ENCODE assay signal across 12 mouse cellular contexts in the genomic region with DNA sequence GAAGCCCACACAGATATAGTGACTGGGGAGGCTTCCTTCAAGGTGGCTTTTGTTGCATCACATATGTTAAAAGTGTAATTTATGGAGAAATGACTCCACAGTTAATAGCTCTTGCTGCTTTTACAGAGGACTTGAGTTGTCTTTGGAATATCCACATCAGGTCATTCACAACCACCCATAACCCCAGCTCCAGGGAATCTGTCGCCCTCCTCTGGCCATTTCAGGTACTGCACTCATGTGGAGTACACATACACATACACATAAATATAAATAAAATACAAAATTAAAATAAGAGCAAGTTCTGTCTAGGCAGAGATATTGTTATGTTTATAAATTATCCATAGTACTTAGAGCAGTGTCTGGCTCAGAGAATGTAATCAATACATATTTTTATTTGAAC.
DNase-seq lines count a peak whose midpoint lies in the region; ATAC-seq and TF ChIP-seq lines count a peak whose summit lies in the region.
"Had no signal": no experiment of that assay in that cellular context is flagged by ENCODE, and none has a peak within 500 bp of the region (broad histone marks: within the 10 kb centered on the region; RNA-seq: fewer than 3 reads in every experiment).

No protein-coding gene starts in this region.

- no peaks in the 10 kb centered on the region for H3K9me3 ChIP-seq in hindbrain, embryonic 11.5 days (ENCODE audit: control insufficient read depth, low read length)
- no peaks in the 10 kb centered on the region for H3K9me3 ChIP-seq in hindbrain, embryonic 13.5 days
- H3K9me3 ChIP-seq in midbrain, postnatal 0 days (ENCODE audit: low read length), result no peaks in the 10 kb centered on the region
- H3K9me3 ChIP-seq in midbrain, embryonic 13.5 days, result no peaks in the 10 kb centered on the region
- H3K9me3 ChIP-seq in stomach, postnatal 0 days (ENCODE audit: control insufficient read depth, low read length), result 0 out of 2 replicates have a peak, but pooled peaks cover 2% of the 10 kb centered on the region
- H3K9me3 ChIP-seq: heart, embryonic 10.5 days; liver, embryonic 13.5 days had no signal

- H3K4me2 ChIP-seq in hindbrain, embryonic 11.5 days (replicated peaks; ENCODE audit: low read depth, low read length), result no peak overlapping the region
- no peak overlapping the region for H3K4me2 ChIP-seq in hindbrain, embryonic 13.5 days
- H3K4me2 ChIP-seq in midbrain, postnatal 0 days (ENCODE audit: low read depth, low read length, poor library complexity, severe bottlenecking), result no peak overlapping the region
- no peak overlapping the region for H3K4me2 ChIP-seq in midbrain, embryonic 13.5 days (replicated peaks)
- H3K4me2 ChIP-seq in stomach, postnatal 0 days (replicated peaks; ENCODE audit: low read depth), result no peak overlapping the region
- H3K4me2 ChIP-seq: liver, embryonic 13.5 days had no signal

- no peak overlapping the region for H3K27ac ChIP-seq in hindbrain, embryonic 11.5 days (ENCODE audit: low read depth, low read length)
- H3K27ac ChIP-seq in hindbrain, embryonic 13.5 days, result no peak overlapping the region
- H3K27ac ChIP-seq in midbrain, postnatal 0 days (ENCODE audit: low read depth, low read length), result no peak overlapping the region
- H3K27ac ChIP-seq in midbrain, embryonic 13.5 days, result no peak overlapping the region
- no peak overlapping the region for H3K27ac ChIP-seq in stomach, postnatal 0 days (replicated peaks)
- H3K27ac ChIP-seq: heart, embryonic 10.5 days; liver, embryonic 13.5 days had no signal

- no peak overlapping the region for H3K9ac ChIP-seq in hindbrain, embryonic 11.5 days (ENCODE audit: low read depth, low read length)
- H3K9ac ChIP-seq in hindbrain, embryonic 13.5 days, result no peak overlapping the region
- no peak overlapping the region for H3K9ac ChIP-seq in midbrain, postnatal 0 days (replicated peaks; ENCODE audit: low read length, poor library complexity, severe bottlenecking)
- H3K9ac ChIP-seq in midbrain, embryonic 13.5 days (replicated peaks), result no peak overlapping the region
- H3K9ac ChIP-seq in stomach, postnatal 0 days (ENCODE audit: low read length), result no peak overlapping the region
- H3K9ac ChIP-seq: liver, embryonic 13.5 days had no signal

- H3K27me3 ChIP-seq in hindbrain, embryonic 11.5 days (ENCODE audit: control insufficient read depth, insufficient read depth, low read length), result no peaks in the 10 kb centered on the region
- no peaks in the 10 kb centered on the region for H3K27me3 ChIP-seq in hindbrain, embryonic 13.5 days
- H3K27me3 ChIP-seq in midbrain, postnatal 0 days (ENCODE audit: insufficient read depth, low read length), result no peaks in the 10 kb centered on the region
- H3K27me3 ChIP-seq in midbrain, embryonic 13.5 days, result no peaks in the 10 kb centered on the region
- no peaks in the 10 kb centered on the region for H3K27me3 ChIP-seq in stomach, postnatal 0 days (ENCODE audit: control insufficient read depth, insufficient read depth, low read length)
- H3K27me3 ChIP-seq: liver, embryonic 13.5 days had no signal

- H3K36me3 ChIP-seq in hindbrain, embryonic 11.5 days (ENCODE audit: control insufficient read depth, insufficient read depth, low read length), result no peaks in the 10 kb centered on the region
- H3K36me3 ChIP-seq in hindbrain, embryonic 13.5 days, result no peaks in the 10 kb centered on the region
- no peaks in the 10 kb centered on the region for H3K36me3 ChIP-seq in midbrain, postnatal 0 days (ENCODE audit: insufficient read depth, low read length)
- no peaks in the 10 kb centered on the region for H3K36me3 ChIP-seq in midbrain, embryonic 13.5 days
- no peaks in the 10 kb centered on the region for H3K36me3 ChIP-seq in stomach, postnatal 0 days (ENCODE audit: control insufficient read depth, insufficient read depth, low read length)
- H3K36me3 ChIP-seq: heart, embryonic 10.5 days; liver, embryonic 13.5 days had no signal

- H3K4me3 ChIP-seq in hindbrain, embryonic 11.5 days (ENCODE audit: low read depth, low read length), result no peak overlapping the region
- no peak overlapping the region for H3K4me3 ChIP-seq in hindbrain, embryonic 13.5 days
- H3K4me3 ChIP-seq in midbrain, postnatal 0 days (ENCODE audit: low read depth, low read length), result no peak overlapping the region
- H3K4me3 ChIP-seq in midbrain, embryonic 13.5 days (replicated peaks), result no peak overlapping the region
- H3K4me3 ChIP-seq in stomach, postnatal 0 days (ENCODE audit: low read depth, low read length), result no peak overlapping the region
- H3K4me3 ChIP-seq: heart, embryonic 10.5 days; liver, embryonic 13.5 days had no signal

- DNase-seq in hindbrain, embryonic 11.5 days (ENCODE audit: low spot score), result peak; percentile 46
- DNase-seq in midbrain, postnatal 0 days (ENCODE audit: low spot score), result no peak
- peak; percentile 73 for DNase-seq in R1 (ENCODE audit: low read depth, low spot score)
- DNase-seq in stomach, postnatal 0 days (ENCODE audit: low spot score), result peak; percentile 24
- no peak for DNase-seq in left cerebral cortex, adult 18-20 months (ENCODE audit: low spot score in 2 of 2)
- DNase-seq: cerebellum, postnatal 36 days; kidney, postnatal 10 days; liver, embryonic 13.5 days had no signal

- ATAC-seq in hindbrain, embryonic 11.5 days (ENCODE audit: low FRiP score), result no peak
- no peak for ATAC-seq in hindbrain, embryonic 13.5 days (ENCODE audit: low FRiP score)
- no peak for ATAC-seq in midbrain, postnatal 0 days (ENCODE audit: low FRiP score)
- no peak for ATAC-seq in midbrain, embryonic 13.5 days
- ATAC-seq in stomach, postnatal 0 days (ENCODE audit: low FRiP score, low TSS enrichment), result no peak
- no peak for ATAC-seq in activated CD4-positive, CD25-positive, alpha-beta regulatory T cell, adult 4 months

- 22% methylated on average over 1 of the region's 1 CpGs for WGBS in hindbrain, embryonic 11.5 days
- WGBS in hindbrain, embryonic 13.5 days, result 31% methylated on average over 1 of the region's 1 CpGs
- 23% methylated on average over 1 of the region's 1 CpGs for WGBS in midbrain, postnatal 0 days
- 38% methylated on average over 1 of the region's 1 CpGs for WGBS in midbrain, embryonic 13.5 days
- 33% methylated on average over 1 of the region's 1 CpGs for WGBS in stomach, postnatal 0 days

- TF ChIP-seq CTCF in midbrain, postnatal 0 days (IDR thresholded peaks at IDR 0.05), result peak; percentile 71
- TF ChIP-seq CTCF in stomach, postnatal 0 days (IDR thresholded peaks at IDR 0.05; ENCODE audit: low read depth), result peak; percentile 65

- no peak for TF ChIP-seq EP300 in stomach, postnatal 0 days (optimal IDR thresholded peaks at IDR 0.05)

- H3K4me1 ChIP-seq in hindbrain, embryonic 11.5 days (replicated peaks; ENCODE audit: control insufficient read depth, insufficient read depth, low read length), result no peaks in the 10 kb centered on the region
- peaks cover 5% of the 10 kb centered on the region; the same call in 1 of the 2 replicates for H3K4me1 ChIP-seq in hindbrain, embryonic 13.5 days (replicated peaks)
- H3K4me1 ChIP-seq in midbrain, postnatal 0 days (ENCODE audit: insufficient read depth, low read length), result no peaks in the 10 kb centered on the region
- H3K4me1 ChIP-seq in midbrain, embryonic 13.5 days (replicated peaks), result peaks cover 5% of the 10 kb centered on the region; the same call in 1 of the 2 replicates
- H3K4me1 ChIP-seq in stomach, postnatal 0 days (replicated peaks; ENCODE audit: control insufficient read depth, insufficient read depth), result no peaks in the 10 kb centered on the region

Comparison
In these comparisons a context has a peak if more than half of its experiments do, and no peak if none do; other contexts are left out.
1. DNase-seq: peak in hindbrain, embryonic 11.5 days (single experiment), R1 (single experiment) and stomach, postnatal 0 days (single experiment); none in midbrain, postnatal 0 days (single experiment) and left cerebral cortex, adult 18-20 months (0 of 2).